Mouse (Mus musculus) C2C12 (cell line): ENCODE measurements around the gene Cdh4.

ENCODE experiments used
- CTCF ChIP-seq: IDR thresholded peaks from one replicate; pipeline ENCODE4 v1.5.1; 2011; ENCODE audit not compliant: control insufficient read depth, insufficient read depth, insufficient read length
- FOSL1 ChIP-seq: IDR thresholded peaks from one replicate; pipeline ENCODE4 v1.8.0; 2011; ENCODE audit warnings: mild to moderate bottlenecking, low read length; ENCODE audit not compliant: poor library complexity, insufficient read depth, severe bottlenecking
- MAX ChIP-seq: IDR thresholded peaks from one replicate; pipeline ENCODE4 v1.6.1; 2011; ENCODE audit warnings: mild to moderate bottlenecking, control low read depth
- MYOD1 ChIP-seq: IDR thresholded peaks from one replicate; pipeline ENCODE4 v1.6.1; 2011; ENCODE audit warnings: low read depth; ENCODE audit not compliant: control insufficient read depth, insufficient read length
- MYOG ChIP-seq: IDR thresholded peaks from one replicate; pipeline ENCODE4 v1.6.1; 2011; ENCODE audit not compliant: control insufficient read depth, insufficient read length; ENCODE audit errors: extremely low read depth
- USF1 ChIP-seq: IDR thresholded peaks from one replicate; pipeline ENCODE4 v1.6.1; 2011; ENCODE audit warnings: low read depth, mild to moderate bottlenecking, control low read depth, moderate library complexity

- TF ChIP-seq CTCF (no peak), MAX (no peak), USF1 (no peak), FOSL1 (no peak), MYOG (no peak), MYOD1 (no peak)
These were observed 300.6 kb downstream of the Cdh4 start for GRCm38 (mm10) chr2:179742828-179743227.
